Mouse (Mus musculus): ENCODE data around the gene Rfx3. TPM values are rescaled to one million over a fixed set of nuclear protein-coding genes. Genes with fewer than 3 reads are reported as not detected.

Rfx3 gene
- polyA plus RNA-seq, 1 experiment from 2014 or later = 12.7 TPM

DNA sequence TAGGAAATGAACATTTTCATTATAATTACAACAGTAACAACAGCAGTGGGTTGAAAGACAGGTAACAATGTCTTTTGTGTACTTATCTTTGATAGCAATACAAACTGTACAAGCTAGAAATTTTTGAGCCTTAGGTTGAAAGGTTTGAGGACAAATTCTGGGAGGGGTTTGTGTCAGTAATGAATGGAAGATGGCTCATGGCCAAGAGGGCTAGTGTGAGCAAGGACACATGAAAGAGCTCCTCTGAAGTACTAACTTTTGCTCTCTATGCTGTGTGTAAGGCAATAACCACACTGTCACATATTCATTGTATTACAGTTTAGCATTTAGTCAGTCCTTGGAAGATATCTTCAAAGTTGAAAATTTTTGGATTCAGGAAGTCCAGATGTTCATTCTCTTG lies 193.3 kb downstream of the Rfx3 start:
- Histone ChIP-seq H3K4me2 (no peak overlapping the region), H3K27ac (no peak overlapping the region), H3K36me3 (peaks cover 11% of the 10 kb centered on the region), H3K9ac (no peak overlapping the region), H3K9me3 (replicated peaks) (no peaks in the 10 kb centered on the region), H3K4me1 (no peaks in the 10 kb centered on the region), H3K27me3 (no peaks in the 10 kb centered on the region), H3K4me3 (replicated peaks) (no peak overlapping the region)
- no peak for ATAC-seq (replicated peaks; ENCODE audit: low FRiP score)

DNA sequence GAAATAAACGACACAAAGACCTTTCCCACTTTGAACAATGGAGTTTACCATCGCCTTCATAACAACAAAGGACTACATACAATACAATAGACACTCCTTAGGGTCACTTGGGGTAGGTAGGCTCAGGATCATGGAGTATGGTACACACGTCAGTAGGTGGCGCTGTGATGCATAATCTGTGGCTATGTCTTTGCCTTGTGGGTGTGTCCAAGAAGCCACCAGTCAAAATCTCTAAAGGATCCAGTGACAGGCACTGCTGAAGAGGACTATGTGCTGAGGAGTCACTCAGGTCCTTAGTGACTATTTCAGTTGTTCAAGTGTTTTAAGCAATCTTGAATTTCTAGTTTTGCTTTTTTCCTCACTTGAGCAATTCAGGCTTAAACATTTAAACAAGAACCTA lies 230.9 kb downstream of the Rfx3 start:
- Histone ChIP-seq H3K36me3 (peaks cover 25% of the 10 kb centered on the region), H3K27ac (no peak overlapping the region), H3K4me1 (no peaks in the 10 kb centered on the region), H3K4me2 (no peak overlapping the region), H3K27me3 (no peaks in the 10 kb centered on the region), H3K9ac (no peak overlapping the region), H3K4me3 (replicated peaks) (no peak overlapping the region), H3K9me3 (replicated peaks) (no peaks in the 10 kb centered on the region)
- ATAC-seq (replicated peaks; ENCODE audit: low FRiP score) = no peak
- WGBS = 64% methylated on average over 4 of the region's 4 CpGs

DNA sequence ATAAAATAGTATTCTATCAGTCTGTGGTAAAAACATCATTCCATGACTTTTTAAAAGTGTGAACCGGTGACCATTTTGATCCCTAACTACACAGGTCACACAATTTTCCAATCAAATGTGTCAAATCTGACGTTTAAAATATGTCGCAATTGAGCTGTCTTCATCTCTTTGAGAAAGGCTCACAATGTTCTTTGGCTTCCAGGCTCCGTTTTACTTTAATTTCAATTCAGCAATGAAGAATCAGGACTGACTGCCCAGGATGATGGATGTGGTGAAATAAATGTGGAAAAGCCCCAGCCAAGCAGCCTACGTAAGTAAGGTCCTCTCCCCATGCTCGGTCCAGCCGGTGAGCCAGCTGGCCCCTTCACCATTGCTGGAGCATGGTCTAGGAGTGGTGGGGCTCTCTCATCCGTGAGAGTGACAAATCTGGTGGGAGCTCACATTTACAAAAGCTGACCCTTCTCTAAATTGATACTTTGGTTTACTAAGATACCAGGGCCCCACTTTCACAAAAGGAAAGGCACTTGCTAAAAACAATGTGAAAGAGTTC lies 240.2 kb downstream of the Rfx3 start:
- Histone ChIP-seq H3K4me1 (no peaks in the 10 kb centered on the region), H3K9ac (no peak overlapping the region), H3K27me3 (no peaks in the 10 kb centered on the region), H3K36me3 (peaks cover 19% of the 10 kb centered on the region; the same call in 1 of the 2 replicates), H3K9me3 (replicated peaks) (no peaks in the 10 kb centered on the region), H3K4me3 (replicated peaks) (no peak overlapping the region), H3K27ac (no peak overlapping the region), H3K4me2 (no peak overlapping the region)
- no peak for ATAC-seq (replicated peaks; ENCODE audit: low FRiP score)
- 87% methylated on average over 8 of the region's 8 CpGs for WGBS

DNA sequence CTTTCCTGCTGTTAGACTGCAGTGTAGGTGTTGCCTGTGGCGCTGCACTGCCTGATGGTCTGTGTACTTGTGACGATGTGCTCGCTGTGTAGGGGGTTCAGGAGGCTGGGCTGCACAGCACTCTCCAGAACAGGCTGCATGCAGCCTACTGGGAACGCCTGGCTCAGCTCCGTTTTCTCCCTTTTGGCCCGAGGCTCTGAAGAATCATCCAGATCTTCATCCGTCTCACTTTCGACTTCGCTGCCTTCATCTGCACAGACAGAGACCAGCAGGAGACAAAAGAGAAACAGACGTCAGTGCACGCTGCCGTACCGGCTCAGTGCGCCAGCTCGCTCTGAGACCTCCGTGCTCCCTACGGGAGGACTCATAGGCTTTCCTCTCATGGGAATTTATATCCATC lies 242.5 kb downstream of the Rfx3 start:
- WGBS = 91% methylated on average over 17 of the region's 17 CpGs
- Histone ChIP-seq H3K4me3 (replicated peaks) (no peak overlapping the region), H3K27ac (no peak overlapping the region), H3K9ac (no peak overlapping the region), H3K36me3 (peaks cover 19% of the 10 kb centered on the region; the same call in 1 of the 2 replicates), H3K4me1 (no peaks in the 10 kb centered on the region), H3K27me3 (no peaks in the 10 kb centered on the region), H3K9me3 (replicated peaks) (no peaks in the 10 kb centered on the region), H3K4me2 (no peak overlapping the region)
- no peak for ATAC-seq (replicated peaks; ENCODE audit: low FRiP score)

DNA sequence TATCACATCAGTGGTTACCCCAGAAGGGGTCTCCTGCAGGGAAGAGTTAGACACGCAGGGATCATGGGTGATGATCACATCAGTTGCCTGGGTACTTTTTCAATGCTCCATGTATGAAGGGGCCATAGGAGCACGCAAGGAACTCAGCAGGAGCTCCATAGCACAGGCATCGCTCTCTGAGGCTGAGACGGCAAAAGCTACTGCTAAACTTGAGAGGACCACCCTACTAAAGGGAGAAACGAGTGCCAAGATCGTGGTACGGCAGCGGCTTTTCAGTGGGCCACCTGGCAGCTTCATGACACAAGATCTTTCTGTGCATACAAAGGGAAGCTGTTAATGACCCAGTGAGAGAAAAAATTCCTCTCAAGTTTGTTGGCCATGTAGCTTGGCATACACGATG lies 250.7 kb downstream of the Rfx3 start:
- no peak overlapping the region for H3K4me2 ChIP-seq
- no peaks in the 10 kb centered on the region for H3K4me1 ChIP-seq
- no peaks in the 10 kb centered on the region; the same call in 1 of the 2 replicates for H3K36me3 ChIP-seq
- H3K27me3 ChIP-seq = no peaks in the 10 kb centered on the region
- no peak overlapping the region for H3K27ac ChIP-seq
- WGBS = 93% methylated on average over 9 of the region's 9 CpGs
- no peak overlapping the region for H3K4me3 ChIP-seq (replicated peaks)
- no peaks in the 10 kb centered on the region for H3K9me3 ChIP-seq (replicated peaks)
- ATAC-seq (replicated peaks; ENCODE audit: low FRiP score) = no peak
- no peak overlapping the region for H3K9ac ChIP-seq

DNA sequence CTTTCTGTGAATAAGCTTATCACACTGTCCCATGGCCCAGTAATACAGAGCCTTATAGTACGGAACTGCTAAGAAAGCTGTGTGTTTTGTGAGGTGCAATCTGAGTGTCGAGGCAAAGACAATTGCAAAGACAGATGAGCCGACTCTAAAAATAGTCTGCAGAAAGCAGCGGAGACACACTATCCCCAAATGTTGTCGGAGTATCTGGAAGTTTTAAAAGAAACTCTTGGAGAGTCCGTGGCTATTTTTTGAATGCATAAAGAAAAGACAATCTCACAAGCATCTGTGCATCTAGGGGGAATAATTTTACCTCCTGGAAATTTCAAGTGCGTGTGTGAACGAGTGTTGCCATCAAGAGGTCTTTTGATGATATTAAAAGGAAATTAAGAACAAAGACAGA lies 251.6 kb downstream of the Rfx3 start:
- 86% methylated on average over 8 of the region's 8 CpGs for WGBS
- no peak overlapping the region for H3K4me2 ChIP-seq
- no peak overlapping the region for H3K9ac ChIP-seq
- H3K4me3 ChIP-seq (replicated peaks) = no peak overlapping the region
- no peaks in the 10 kb centered on the region for H3K36me3 ChIP-seq
- no peaks in the 10 kb centered on the region for H3K9me3 ChIP-seq (replicated peaks)
- ATAC-seq (replicated peaks; ENCODE audit: low FRiP score) = no peak
- no peaks in the 10 kb centered on the region for H3K27me3 ChIP-seq
- no peaks in the 10 kb centered on the region for H3K4me1 ChIP-seq
- H3K27ac ChIP-seq = no peak overlapping the region

DNA sequence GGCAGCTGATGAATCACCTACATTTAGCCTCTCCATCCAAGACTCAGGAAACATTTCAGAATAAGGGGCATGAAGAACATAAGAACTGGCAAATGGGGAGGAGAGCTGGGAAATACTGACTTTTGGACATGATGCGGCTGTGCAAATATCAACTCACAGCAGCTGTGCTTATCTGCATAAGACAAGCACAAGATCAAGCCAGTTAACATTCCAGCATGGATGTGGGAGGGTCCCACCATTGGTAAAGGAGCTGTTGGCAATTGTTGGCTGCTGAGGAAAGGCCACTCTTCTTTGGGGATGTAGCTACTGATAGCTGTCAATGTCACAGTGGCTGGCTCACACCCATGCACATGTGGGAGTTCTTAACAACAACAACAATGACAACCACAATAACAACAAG lies 263.7 kb downstream of the Rfx3 start:
- Histone ChIP-seq H3K9ac (no peak overlapping the region), H3K27me3 (no peaks in the 10 kb centered on the region), H3K9me3 (replicated peaks) (no peaks in the 10 kb centered on the region), H3K4me3 (replicated peaks) (no peak overlapping the region), H3K4me2 (no peak overlapping the region), H3K36me3 (no peaks in the 10 kb centered on the region), H3K27ac (no peak overlapping the region), H3K4me1 (no peaks in the 10 kb centered on the region)
- WGBS = 84% methylated on average over 1 of the region's 1 CpGs
- no peak for ATAC-seq (replicated peaks; ENCODE audit: low FRiP score)

DNA sequence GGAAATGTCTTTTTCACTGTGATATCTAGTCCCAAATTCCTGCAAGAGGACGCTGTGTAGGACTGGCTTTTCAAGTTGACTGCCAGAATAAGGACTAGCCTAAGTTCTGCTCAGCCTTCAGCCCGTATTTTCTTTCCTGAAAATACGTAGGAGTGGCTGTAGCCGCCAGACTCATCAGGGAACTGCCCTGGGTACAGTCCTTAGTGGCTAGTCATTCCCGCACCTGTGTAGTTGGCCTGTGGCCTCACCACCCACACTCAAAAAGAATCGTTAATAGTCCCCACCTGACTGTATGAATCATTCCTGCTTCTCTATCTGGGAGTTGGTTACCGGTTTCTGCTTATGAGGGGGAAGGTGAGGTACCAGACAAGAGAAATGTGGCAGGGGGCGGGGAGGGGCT lies 272.1 kb downstream of the Rfx3 start:
- no peak overlapping the region for H3K4me3 ChIP-seq (replicated peaks)
- H3K27ac ChIP-seq = no peak overlapping the region
- H3K27me3 ChIP-seq = no peaks in the 10 kb centered on the region
- no peak overlapping the region for H3K9ac ChIP-seq
- no peaks in the 10 kb centered on the region for H3K36me3 ChIP-seq
- H3K4me1 ChIP-seq = no peaks in the 10 kb centered on the region
- no peak for ATAC-seq (replicated peaks; ENCODE audit: low FRiP score)
- H3K9me3 ChIP-seq (replicated peaks) = no peaks in the 10 kb centered on the region
- WGBS = 38% methylated on average over 8 of the region's 8 CpGs
- no peak overlapping the region for H3K4me2 ChIP-seq

DNA sequence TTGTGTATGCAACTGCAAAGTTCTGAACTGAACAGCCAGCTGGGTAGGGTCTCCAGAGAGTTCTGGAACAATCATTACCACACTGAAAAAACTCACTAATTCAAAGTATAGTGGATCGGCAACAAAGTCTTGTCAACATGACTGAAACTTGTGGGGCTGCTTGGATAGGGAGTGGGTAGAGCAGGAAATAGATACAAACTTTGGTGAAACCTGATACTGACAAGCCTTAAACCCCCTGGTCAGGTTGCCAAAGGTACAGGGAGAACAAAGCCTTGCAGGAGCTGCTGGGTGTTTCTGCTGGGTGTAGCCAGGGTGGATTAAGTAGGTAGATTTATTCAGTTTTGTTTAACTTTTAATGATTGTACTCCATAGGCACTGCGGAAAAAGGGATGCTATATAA lies 274.4 kb downstream of the Rfx3 start:
- no peak overlapping the region for H3K4me3 ChIP-seq (replicated peaks)

DNA sequence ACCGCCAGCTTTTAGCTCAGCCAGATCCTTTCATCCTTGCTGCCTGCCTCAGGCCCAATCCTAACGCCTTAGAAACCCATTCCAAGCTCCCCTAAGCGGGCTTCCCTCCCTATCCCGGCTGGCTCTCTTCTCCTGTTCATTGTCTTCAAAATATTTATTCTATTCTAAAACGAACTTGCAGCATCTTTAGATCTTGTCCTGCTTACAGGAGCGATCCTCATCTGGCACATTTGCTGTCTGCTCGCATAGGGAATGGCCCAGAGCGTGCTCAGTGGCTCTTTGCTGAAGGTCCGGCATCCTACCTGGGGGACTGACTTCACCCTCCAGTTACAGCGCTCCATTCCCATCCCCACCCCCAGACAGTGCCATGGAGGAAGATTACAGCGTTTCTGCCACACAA lies 292.0 kb downstream of the Rfx3 start:
- ATAC-seq (replicated peaks; ENCODE audit: low FRiP score) = no peak
- no peaks in the 10 kb centered on the region for H3K27me3 ChIP-seq
- no peaks in the 10 kb centered on the region for H3K36me3 ChIP-seq
- no peak overlapping the region for H3K9ac ChIP-seq
- no peak overlapping the region for H3K4me3 ChIP-seq (replicated peaks)
- WGBS = 77% methylated on average over 11 of the region's 11 CpGs
- no peaks in the 10 kb centered on the region for H3K9me3 ChIP-seq (replicated peaks)
- H3K4me2 ChIP-seq = no peak overlapping the region
- H3K27ac ChIP-seq = no peak overlapping the region
- H3K4me1 ChIP-seq = no peaks in the 10 kb centered on the region

More for the DNA sequence above, 274.4 kb downstream of the Rfx3 start:
- H3K9ac ChIP-seq = no peak overlapping the region
- WGBS = 55% methylated on average over 2 of the region's 2 CpGs
- ATAC-seq (replicated peaks; ENCODE audit: low FRiP score) = no peak
- H3K9me3 ChIP-seq (replicated peaks) = no peaks in the 10 kb centered on the region
- no peak overlapping the region for H3K4me2 ChIP-seq
- no peaks in the 10 kb centered on the region for H3K36me3 ChIP-seq
- no peaks in the 10 kb centered on the region for H3K4me1 ChIP-seq
- no peaks in the 10 kb centered on the region for H3K27me3 ChIP-seq
- no peak overlapping the region for H3K27ac ChIP-seq

DNA sequence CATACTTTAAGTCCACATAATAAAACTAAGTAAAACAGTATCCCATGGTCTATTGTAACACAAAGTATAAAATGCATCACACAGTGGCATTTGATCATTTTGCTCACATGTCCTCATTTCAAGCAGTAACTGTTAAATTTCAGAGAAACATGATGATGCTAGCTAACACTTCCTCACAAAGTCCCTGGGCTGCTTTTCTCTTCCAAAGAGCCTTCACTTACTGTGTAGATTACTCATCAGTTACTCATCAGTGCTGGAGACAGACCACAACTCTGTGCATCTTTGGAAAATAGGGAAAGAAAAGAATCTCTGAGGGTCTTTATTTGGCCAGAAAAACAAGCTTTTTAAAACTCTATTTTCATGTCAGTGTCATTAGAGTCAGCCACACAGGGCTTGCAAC lies 294.7 kb downstream of the Rfx3 start:
- Histone ChIP-seq H3K36me3 (no peaks in the 10 kb centered on the region), H3K27me3 (no peaks in the 10 kb centered on the region), H3K4me3 (replicated peaks) (no peak overlapping the region), H3K4me1 (no peaks in the 10 kb centered on the region), H3K9me3 (replicated peaks) (no peaks in the 10 kb centered on the region), H3K4me2 (no peak overlapping the region), H3K27ac (no peak overlapping the region), H3K9ac (no peak overlapping the region)
- no peak for ATAC-seq (replicated peaks; ENCODE audit: low FRiP score)

Data from kidney, embryonic 15.5 days (tissue).